Mouse (Mus musculus) ovary, postnatal 10 days (tissue): ENCODE results near the gene Nsrp1.

Experiments used
- DNase-seq: peaks from one replicate; pipeline ENCODE4 v3.0.0; 2022; ENCODE audit warnings: low spot score

Gene Nsrp1

DNA sequence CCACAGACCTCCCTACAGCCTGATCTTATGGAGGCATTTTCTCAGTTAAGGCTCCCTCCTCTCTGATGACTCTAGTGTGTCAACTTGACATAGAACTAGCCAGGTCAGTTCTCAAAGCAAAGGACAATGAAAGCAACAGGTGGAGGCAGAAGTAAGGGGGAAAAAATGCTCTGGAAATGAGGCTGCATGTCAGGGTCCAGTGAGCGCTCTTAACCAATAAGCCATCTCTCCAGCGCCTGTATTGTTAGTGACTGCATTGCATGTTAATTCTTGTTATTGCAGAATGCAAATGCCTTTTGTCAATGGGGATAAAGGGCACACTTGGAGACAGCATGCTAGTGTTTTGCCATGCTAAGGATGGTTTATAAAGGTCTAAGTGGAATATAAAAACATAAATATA, 35.4 kb downstream of the Nsrp1 start:
- no peak for DNase-seq

DNA sequence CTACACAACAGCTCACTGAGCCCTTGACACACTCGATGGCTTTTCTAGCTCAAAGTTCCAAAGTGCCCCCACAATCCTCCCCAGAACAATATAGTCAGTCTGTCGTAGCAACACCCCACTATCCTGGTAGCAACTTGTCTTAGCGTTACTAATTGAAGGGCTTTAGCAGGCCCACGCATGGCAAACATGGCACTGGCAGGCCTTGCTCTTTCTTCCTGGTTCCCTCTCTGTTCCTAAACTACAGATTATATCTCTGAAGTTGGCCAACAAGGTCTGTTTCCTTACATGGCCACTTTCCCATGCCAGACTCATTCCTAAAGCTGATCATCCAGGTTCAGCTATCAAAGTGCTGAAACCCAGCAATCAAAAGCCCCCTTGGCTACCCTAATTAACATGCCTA, 36.3 kb downstream of the Nsrp1 start:
- no peak for DNase-seq

DNA sequence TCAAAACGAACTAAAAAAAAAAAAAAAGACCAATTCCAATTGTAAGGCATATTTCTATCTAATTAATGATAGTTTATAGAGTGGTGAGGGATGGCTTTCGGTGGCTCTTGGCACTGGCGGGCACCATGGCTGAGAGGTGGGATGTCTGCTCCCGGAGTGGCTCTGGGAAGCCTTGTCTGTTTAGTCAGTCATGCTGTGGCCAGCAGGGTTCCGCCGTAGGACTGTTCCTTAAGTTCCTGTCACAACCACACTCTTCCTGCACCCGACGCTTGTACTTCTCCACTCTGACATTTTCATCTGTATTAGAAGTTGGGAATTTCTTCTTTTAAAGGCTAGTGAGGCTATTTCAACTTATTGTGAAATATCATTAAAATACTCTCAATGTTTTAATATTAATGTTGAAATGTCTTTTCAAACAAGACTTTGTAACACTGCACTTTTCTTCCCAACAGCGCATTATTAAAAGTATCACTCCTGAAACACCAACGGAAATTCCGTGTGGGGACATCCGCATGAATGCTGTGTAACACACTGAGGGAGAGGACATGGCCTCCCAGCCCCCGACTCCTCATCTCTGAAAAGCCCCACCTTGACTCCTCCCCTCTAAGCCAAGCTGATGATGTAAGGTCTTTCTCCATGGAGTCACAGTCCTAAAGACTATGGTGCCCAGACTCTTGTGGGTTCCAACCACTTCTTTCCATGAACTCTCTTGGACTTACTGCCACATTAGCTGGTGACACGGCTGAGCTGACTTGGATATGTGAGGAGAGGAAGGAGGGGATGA, 46.9 kb downstream of the Nsrp1 start:
- DNase-seq: no peak

DNA sequence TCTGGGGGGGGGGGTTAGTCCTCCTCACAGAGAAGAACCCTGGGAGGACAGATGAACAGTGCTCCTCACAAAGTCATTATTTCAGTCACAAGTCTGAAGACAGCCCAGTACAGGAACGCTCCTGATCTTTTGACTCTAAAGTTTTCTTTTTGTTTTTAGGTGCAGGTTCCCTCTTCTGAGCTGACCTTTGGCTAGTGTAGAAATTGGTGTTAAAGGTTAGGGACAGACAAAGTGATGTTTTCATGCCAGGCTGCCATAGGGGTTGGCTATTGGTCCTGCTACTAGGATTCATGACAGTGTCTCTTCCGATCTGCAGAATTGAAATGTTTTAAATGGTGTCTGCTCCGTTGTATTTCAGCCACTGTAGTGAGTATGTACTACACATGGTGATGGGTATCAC, 50.1 kb downstream of the Nsrp1 start:
- no peak for DNase-seq

DNA sequence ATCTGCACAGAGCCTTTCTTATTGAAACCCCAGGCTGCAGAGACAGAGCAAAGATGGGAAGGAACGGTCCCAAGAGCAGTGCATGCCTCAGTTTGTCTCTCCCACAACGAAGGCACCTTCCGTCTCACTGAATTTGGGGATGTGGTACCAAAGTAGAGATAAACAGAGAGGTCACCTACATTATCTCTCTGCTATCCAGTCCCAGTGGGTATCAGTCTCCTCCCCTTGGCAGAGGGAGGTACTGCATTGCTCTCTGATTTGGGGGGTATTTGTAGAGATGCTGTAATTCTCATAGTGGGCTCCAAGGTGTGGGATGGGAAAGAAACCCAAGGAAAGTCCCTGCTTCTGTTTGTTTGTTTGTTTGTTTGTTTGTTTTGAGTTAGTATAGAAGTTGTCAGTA, 51.7 kb downstream of the Nsrp1 start:
- DNase-seq: no peak

DNA sequence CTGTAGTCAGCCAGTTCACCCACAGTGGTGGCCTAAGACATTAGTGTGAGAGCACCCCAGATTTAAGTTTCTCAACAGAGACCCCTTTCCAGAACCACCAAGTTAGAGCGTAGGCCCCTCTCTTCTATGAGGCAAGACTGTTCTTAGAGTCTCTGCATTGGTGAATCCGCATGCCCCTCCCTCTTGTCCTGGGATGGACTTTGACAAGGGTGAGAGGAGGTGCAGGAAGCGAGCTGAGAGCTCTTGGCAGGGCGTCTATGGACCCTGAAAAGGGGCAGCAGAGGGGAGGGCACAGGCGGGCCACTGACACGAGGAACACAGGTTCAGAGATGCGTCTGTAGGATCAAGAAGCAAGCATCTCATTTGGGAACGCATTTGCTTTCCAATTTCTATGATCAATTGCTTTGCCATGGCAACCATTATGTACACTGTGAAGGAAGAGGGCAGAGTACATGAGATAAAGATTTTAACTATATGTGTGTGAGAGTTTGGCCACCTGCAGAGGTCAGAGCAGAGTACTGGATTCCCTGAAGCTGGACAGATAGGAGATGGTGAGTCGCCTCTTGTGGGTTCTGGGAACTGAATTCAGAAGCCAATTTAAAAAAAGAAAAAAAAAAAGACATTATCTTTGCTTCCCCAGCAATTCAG, 56.4 kb downstream of the Nsrp1 start:
- no peak for DNase-seq

DNA sequence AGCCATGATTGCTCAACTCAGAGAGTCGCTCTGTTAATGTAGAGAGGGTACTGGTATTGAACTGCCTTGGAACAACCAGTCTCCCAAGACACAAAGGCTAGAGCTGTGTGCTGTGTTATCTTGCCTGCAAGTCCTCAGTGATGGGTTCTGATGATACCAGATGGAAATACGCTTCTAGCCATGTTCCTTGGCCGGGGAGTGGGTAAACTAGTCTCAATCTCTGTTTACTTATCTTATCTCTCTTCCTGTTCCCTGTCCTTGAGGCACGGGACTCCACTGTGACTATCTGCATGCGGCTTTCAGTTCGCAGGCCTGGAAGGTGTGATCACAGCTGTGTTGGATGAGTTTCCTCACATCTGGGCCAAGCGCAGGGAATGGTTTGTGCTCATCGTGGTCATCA, 58.7 kb downstream of the Nsrp1 start:
- no peak for DNase-seq

DNA sequence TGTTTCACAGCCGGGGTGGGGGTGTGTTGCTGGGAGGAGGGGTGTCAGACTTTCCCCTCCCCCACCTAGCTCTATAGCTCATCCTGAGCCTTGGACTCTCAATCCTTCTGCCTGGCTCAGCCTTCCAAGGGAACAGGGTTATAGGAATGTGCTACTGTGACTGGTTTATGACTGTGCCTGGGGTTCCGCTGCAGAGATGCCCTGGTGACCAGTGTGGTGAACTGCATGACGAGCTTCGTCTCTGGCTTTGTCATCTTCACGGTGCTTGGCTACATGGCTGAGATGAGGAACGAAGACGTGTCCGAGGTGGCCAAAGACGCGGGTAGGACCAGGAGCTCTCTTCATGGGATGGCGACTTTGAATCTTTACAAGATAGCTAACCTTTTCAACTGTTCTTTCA, 60.2 kb downstream of the Nsrp1 start:
- no peak for DNase-seq

DNA sequence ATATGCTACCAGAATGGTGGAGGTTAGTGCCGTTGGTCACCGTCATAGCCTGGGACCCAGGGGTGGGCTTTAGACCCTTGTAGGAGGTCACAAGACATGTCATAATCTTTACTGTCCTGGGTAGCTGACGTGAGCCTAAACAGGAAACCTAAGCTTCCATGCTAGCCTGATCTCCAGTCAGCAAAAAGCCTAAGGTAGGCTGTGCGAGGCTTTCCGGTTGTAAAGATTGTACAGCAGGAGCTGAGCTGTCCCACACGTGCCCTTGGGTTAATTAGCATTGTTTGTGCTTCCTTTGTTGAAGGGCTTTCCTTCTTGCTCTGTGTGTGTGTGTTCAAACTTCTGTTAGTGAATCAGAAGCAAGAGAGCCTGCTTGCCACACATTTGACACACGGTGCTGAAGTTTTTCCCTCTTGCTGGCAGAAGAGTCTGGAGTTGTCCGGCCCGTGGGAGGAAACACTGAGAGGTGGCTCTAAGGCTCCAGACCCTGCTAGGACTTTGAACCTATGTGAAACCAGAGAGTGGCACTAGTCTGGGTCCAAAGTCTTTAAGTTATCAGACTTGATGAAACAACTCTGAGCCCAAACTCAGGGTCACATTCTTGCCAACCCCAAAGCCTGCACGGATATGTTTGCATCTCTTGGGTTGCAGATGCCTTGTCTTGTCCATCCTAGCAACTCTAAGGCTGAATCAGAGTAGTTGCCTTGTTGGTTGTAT, 67.3 kb downstream of the Nsrp1 start:
- no peak for DNase-seq

DNA sequence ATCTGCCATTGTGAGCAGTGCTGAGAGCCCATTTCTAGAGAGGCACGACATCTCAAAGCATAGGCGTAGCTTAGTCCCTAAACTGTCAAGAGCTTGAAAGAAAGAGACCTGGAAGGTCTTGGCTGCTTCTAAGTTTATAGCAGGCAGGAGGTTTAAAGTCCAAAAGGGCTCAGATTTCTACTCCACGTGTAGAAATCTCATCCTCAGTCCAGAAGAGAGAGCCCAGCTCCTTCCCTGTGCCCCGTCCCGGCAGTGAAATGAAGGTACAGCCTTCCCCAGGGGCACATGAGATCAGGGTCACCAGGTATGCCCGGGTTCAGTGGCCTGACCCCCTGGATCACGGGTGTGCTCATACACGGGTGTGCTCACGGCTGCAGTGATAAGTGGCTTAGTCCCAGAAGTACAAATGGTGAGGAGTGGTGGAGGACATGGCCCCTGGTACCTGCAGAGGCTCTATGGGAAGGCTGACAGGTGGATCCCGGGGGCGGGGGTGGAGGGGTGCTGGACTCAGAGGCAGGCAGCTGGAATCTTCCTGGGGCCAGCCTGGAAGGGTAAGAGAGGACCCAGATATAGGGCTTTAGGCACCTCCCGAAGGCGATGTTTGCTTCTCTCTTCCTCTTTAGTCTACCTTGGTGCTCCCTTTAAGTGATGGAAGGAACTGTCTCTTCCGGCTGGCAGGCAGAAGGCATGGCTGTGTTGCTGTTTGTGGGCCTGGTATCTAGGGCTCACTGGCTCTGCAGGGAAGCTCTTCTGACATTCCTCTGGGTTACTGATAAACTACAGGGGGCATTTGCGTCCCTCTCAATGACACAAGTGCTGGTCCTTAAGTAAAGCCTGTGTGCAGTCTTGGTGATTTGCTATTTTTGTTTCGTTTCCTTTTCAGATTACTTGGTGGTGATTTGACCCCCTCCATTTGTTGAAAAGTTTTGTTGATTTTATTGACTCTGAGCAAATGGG, 68.9 kb downstream of the Nsrp1 start:
- DNase-seq: no peak

DNA sequence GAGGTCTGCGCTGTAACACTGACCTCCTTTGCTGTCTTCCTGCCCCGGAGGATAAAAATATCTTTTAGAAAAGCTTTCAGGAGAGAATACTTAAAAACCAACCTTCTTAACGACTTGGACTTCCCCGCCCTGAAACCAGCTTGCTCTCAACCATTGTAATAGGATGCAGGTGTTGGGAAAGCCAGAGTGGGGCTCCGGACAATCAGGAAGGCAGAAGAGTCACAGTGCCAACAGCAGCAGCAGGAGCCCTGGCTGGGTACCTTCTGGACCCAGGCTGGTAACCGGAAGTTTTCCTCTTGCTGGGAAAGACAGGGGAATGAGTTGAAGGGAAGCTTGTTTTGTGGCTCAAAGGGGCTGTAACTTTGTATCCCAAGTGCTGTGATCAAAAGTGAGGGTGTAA, 71.6 kb downstream of the Nsrp1 start:
- no peak for DNase-seq

DNA sequence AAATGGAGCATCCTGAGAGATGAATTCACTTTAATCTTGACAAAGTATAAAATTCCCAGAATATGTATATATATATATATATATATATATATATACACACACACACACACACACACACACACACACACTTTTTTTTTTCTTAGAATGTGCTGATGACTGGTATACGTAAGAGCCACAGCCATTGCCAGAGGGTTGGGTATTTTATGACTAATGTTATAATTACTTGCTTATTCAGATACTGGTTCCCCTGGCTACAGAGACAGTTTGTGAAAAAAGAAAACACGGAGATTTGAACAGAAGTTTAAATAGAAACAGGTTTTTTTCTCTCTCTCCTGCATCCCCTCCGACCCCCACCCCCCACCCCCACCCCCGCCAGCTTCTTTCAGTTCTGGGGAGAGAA, 72.4 kb downstream of the Nsrp1 start:
- no peak for DNase-seq

DNA sequence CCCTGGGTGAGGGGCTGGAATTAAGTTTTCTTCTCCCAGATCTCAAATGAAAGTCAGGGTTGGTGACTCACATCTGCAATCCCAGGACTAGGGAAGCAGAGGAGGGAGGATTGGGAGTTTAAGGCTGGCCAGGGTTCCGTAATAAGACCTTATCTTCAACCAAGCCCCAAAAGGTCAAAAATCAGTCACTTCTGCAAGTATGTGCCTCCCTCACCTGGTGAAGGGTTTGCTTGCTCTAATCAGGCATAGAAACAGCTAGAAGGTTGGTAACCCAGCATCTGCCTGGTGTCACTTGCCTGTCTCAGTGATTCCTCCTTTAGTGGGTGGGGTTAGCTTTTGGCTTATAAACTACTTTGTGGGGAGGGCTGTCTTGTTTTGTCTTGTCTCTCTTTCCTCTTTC, 75.9 kb downstream of the Nsrp1 start:
- no peak for DNase-seq

DNA sequence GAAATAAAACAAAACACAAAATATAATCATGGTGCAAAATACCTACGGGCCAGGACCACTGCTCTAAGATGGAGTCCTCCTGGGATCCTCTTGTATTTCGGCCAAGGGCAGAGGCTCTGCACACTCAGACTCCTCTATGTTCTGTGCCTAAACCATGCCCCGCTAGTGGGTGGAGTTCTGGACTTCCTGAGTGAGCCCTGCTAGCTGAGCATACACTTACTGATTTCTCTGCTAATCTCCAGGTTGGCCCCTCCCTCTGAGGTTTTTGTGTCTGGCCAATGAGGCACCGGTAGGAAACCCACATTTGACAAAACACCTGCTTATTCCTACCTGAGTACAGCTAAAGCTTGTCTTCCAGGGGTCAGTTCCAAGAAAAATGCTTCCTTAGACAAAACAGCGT, 77.5 kb downstream of the Nsrp1 start:
- DNase-seq: no peak

DNA sequence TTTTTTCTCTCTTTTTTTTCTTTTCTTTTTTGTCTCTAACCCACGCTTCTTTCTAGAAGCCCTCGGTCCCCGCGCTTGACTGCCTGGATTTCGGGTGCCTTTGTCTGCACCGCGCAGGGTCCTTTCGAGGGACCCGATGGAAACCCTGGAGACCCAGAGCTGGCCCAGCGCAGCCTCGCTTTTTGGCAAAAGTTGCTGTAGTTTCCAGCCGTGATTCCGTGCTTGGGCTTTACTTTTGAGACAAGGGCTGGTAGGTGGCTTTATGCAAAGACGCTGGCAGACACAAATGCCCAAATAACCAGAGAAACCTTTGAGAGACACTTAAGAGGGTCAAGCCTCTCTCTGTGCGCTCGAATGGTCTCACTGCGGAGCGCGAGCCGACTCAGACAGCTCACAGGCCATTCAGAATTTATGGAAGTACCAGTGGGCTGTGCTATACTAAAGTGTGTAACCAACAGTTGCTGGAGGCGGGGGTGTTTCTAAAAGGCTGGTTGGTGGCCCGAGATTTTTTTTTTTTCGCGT, 79.5 kb downstream of the Nsrp1 start:
- no peak for DNase-seq

DNA sequence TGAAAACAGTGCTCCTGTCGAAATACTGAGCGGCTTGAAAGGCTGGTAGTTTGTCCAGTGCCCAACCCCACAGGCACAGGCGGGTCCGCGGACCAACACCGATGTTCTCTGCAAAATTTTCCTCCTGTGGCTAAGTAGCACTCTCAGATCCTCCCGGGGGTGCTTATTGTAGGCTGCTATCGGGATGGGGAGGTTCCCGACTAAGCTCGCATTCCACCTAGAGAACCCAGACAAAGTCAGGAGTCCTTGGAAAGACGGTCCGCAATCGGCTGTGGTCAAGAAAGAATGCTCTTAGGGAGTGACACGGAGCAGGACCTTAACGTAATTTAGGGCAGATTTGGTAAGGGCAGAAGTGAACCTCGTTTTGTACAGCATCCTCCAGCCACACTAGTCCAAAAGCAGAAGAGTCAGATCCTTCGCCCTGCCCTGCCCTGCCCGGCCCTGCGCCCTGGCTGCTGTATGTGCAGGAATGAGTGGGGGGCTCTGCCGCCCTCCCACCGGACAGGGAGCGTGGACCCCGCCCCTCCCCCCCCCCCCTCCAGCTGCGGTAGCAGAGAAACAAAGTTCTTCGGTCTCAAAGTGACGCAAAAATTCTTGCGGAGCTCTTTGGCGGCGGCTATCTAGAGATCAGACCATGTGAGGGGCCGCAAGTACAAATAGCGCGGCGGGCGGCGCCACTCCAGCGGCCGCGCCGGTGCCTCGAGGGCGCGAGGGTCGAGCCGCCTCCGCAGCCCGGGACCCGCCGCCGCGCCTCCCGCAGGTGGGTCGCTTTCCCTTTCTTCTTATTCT, 80.1 kb downstream of the Nsrp1 start, which contains the start of gene Slc6a4:
TSS of gene Slc6a4 (plus strand) at position 688 of the 789 bp plus-strand sequence.
- no peak for DNase-seq

DNA sequence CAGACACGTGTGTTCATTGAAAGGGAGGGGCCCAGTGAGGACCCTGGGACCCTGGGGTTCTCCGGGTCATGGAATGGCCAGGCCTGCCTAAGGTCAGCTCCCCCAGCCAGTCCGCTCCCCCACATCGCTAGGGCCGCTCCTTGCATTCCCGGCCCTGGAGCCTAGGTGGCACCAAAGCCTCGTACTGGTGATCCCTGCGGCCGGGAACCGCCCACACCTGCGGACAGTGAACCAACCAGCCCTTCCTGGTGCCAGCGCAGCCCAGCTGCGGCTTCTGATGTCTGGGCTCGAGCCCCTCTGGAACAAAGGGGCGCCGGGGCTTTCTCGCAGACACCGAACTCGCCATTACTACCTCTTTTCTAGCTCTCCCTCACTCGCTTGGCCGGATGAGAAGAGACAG, 80.9 kb downstream of the Nsrp1 start:
- peak; percentile 54 for DNase-seq

DNA sequence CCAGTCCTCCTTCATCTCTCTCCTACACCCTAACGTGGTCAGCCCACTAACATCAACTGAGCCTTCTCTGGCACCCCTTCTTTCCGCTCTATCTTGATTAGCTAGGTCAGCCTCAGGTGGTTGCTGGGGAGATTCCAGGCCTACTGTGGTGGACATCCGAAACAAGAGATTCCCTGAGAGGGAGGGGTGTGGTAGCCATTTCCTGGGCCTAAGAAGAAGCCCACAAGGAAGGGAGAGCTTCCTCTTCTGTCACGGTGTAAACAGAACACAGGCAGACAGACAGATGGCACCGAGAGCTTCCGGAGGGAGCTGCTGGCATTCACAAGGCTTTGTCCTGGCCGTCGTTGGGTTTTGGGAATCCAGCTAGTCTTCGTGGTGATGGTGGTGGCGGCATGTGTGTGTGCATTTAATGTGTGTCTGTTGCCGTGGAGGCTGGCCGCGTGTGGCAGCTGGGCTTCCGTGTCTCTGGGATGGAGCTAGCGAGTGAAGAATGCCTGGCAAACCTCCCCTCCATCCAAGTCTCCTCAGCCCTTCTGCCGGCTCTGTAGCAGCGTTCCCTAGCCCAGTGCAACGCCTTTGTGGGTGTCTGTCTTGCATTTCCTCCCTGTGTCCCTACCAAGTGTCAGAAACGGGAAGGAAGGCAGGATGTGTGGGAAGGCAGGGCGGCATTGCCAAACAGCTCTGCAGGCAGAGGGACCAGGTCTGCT, 82.1 kb downstream of the Nsrp1 start:
- DNase-seq: no peak
